ENCODE assay signal across 8 mouse cellular contexts in the genomic region with DNA sequence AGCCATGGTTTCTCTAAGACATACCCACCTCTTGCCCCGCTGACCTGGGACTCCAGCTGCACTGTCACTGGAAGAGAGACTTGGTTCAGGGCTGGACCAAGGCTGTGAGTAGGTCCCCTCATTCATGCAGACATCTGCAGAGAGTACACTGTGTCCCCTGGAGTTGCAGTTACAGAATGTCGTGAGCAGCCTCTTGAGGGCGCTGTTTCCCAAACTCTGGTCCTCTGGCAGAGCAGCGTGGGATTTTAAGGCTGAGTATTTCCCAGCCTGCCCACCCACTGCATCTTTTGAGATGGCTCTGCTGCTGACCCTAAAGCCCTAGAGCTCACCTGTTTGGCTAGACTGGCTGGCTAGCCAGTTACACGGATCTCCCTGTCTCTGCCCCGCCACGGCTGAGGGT. TPM values are rescaled to one million over a fixed set of nuclear protein-coding genes. Genes with fewer than 3 reads are reported as not detected.
DNase-seq lines count a peak whose midpoint lies in the region; ATAC-seq and TF ChIP-seq lines count a peak whose summit lies in the region.
"Had no signal": no experiment of that assay in that cellular context is flagged by ENCODE, and none has a peak within 500 bp of the region (broad histone marks: within the 10 kb centered on the region; RNA-seq: fewer than 3 reads in every experiment).

No protein-coding gene starts in this region.

- H3K4me3 ChIP-seq in layer of hippocampus, adult 2 months, result no peak overlapping the region
- no peak overlapping the region for H3K4me3 ChIP-seq in MEL (ENCODE audit: control insufficient read depth in 1 of 2, insufficient read depth in 1 of 2, low read depth in 2 of 2, low read length in 2 of 2)
- H3K4me3 ChIP-seq in midbrain, embryonic 14.5 days (replicated peaks; ENCODE audit: low read depth, low read length), result no peak overlapping the region
- H3K4me3 ChIP-seq in midbrain, embryonic 13.5 days (replicated peaks), result no peak overlapping the region
- H3K4me3 ChIP-seq: stomach, embryonic 15.5 days had no signal

- no peak for ATAC-seq in midbrain, embryonic 14.5 days (ENCODE audit: low FRiP score, low TSS enrichment)
- ATAC-seq in midbrain, embryonic 13.5 days, result no peak

- no peak for TF ChIP-seq EP300 in MEL (IDR thresholded peaks at IDR 0.05; ENCODE audit: low read depth in 1 of 2, low read length in 2 of 2)

- peaks cover 0 to 6% of the 10 kb centered on the region in 2 experiments; a peak in 2 of 4 replicates for H3K36me3 ChIP-seq in MEL (ENCODE audit: control insufficient read depth in 1 of 2, insufficient read depth in 2 of 2, low read length in 2 of 2)
- peaks cover 14% of the 10 kb centered on the region for H3K36me3 ChIP-seq in splenic B cell, adult 2 months (ENCODE audit: control insufficient read depth, insufficient read depth, low read length, poor library complexity, severe bottlenecking)
- no peaks in the 10 kb centered on the region for H3K36me3 ChIP-seq in midbrain, embryonic 14.5 days (ENCODE audit: control insufficient read depth, insufficient read depth, low read length)
- no peaks in the 10 kb centered on the region for H3K36me3 ChIP-seq in midbrain, embryonic 13.5 days
- H3K36me3 ChIP-seq: stomach, embryonic 15.5 days had no signal

- TF ChIP-seq POLR2A in MEL (IDR thresholded peaks at IDR 0.05; ENCODE audit: control insufficient read depth in 1 of 2, insufficient read depth in 1 of 2, low read depth in 1 of 2, low read length in 2 of 2, poor library complexity in 1 of 2), result no peak

- DNase-seq in layer of hippocampus, adult 2 months (ENCODE audit: low spot score in 2 of 2), result no peak
- DNase-seq in layer of hippocampus, adult 8-10 months (ENCODE audit: low spot score in 2 of 2), result no peak
- DNase-seq in MEL (ENCODE audit: low read depth, low spot score), result peak; percentile 74
- DNase-seq in embryo, embryonic 10.5 days (ENCODE audit: low spot score), result peak; percentile 46
- peak; percentile 83 for DNase-seq in splenic B cell, adult 2 months (ENCODE audit: low read depth, low spot score)
- DNase-seq in midbrain, embryonic 14.5 days, result no peak

- no peaks in the 10 kb centered on the region; the same call in 1 of the 2 replicates for H3K79me2 ChIP-seq in MEL (ENCODE audit: control insufficient read depth, insufficient read depth, low read length, poor library complexity)

- no peak overlapping the region for H3K4me2 ChIP-seq in midbrain, embryonic 14.5 days (ENCODE audit: low read length)
- H3K4me2 ChIP-seq in midbrain, embryonic 13.5 days (replicated peaks), result no peak overlapping the region
- H3K4me2 ChIP-seq: stomach, embryonic 15.5 days had no signal

- no peak overlapping the region for H3K27ac ChIP-seq in layer of hippocampus, adult 2 months
- H3K27ac ChIP-seq in MEL (ENCODE audit: control insufficient read depth, low read depth, low read length), result no peak overlapping the region
- no peak overlapping the region for H3K27ac ChIP-seq in midbrain, embryonic 14.5 days (replicated peaks; ENCODE audit: low read depth, low read length)
- no peak overlapping the region for H3K27ac ChIP-seq in midbrain, embryonic 13.5 days
- H3K27ac ChIP-seq: stomach, embryonic 15.5 days had no signal

- H3K9ac ChIP-seq in MEL (ENCODE audit: control insufficient read depth, low read depth, low read length, poor library complexity, severe bottlenecking), result no peak overlapping the region
- H3K9ac ChIP-seq in midbrain, embryonic 14.5 days (replicated peaks; ENCODE audit: low read length), result no peak overlapping the region
- no peak overlapping the region for H3K9ac ChIP-seq in midbrain, embryonic 13.5 days (replicated peaks)
- H3K9ac ChIP-seq: stomach, embryonic 15.5 days had no signal

- H3K27me3 ChIP-seq in MEL (ENCODE audit: control insufficient read depth in 1 of 2, insufficient read depth in 2 of 2, low read length in 2 of 2), result no peaks in the 10 kb centered on the region
- H3K27me3 ChIP-seq in splenic B cell, adult 2 months (ENCODE audit: control insufficient read depth, insufficient read depth, low read length, poor library complexity, severe bottlenecking), result no peaks in the 10 kb centered on the region
- H3K27me3 ChIP-seq in midbrain, embryonic 14.5 days (ENCODE audit: control insufficient read depth, insufficient read depth, low read length), result no peaks in the 10 kb centered on the region
- H3K27me3 ChIP-seq in midbrain, embryonic 13.5 days, result no peaks in the 10 kb centered on the region
- H3K27me3 ChIP-seq: stomach, embryonic 15.5 days had no signal

- peaks cover 7 to 24% of the 10 kb centered on the region in 2 experiments for H3K4me1 ChIP-seq in MEL (ENCODE audit: control insufficient read depth in 1 of 2, insufficient read depth in 2 of 2, low read length in 2 of 2)
- H3K4me1 ChIP-seq in midbrain, embryonic 14.5 days (ENCODE audit: control insufficient read depth, insufficient read depth, low read length), result no peaks in the 10 kb centered on the region
- no peaks in the 10 kb centered on the region for H3K4me1 ChIP-seq in midbrain, embryonic 13.5 days (replicated peaks)
- H3K4me1 ChIP-seq: stomach, embryonic 15.5 days had no signal

- peak; percentile 50 for TF ChIP-seq RAD21 in MEL (IDR thresholded peaks at IDR 0.05; ENCODE audit: low read depth, low read length)

- WGBS in midbrain, embryonic 14.5 days, result 51% methylated on average over 7 of the region's 7 CpGs
- WGBS in midbrain, embryonic 13.5 days, result 49% methylated on average over 7 of the region's 7 CpGs

- peak; percentile 65 for TF ChIP-seq CTCF in layer of hippocampus, adult 2 months (conservative IDR thresholded peaks at IDR 0.05)
- TF ChIP-seq CTCF in MEL (IDR thresholded peaks at IDR 0.05 in 2 of 3, conservative IDR thresholded peaks at IDR 0.05 in 1 of 3; ENCODE audit: control insufficient read depth in 1 of 3, insufficient read depth in 1 of 3, low read depth in 2 of 3, low read length in 3 of 3, poor library complexity in 1 of 3, severe bottlenecking in 1 of 3), result peak; percentile 70 to 78 (median 76)

- H3K9me3 ChIP-seq in MEL (replicated peaks; ENCODE audit: insufficient read depth, low read length), result no peaks in the 10 kb centered on the region
- no peaks in the 10 kb centered on the region for H3K9me3 ChIP-seq in midbrain, embryonic 14.5 days (ENCODE audit: control insufficient read depth, low read length)
- no peaks in the 10 kb centered on the region for H3K9me3 ChIP-seq in midbrain, embryonic 13.5 days
- H3K9me3 ChIP-seq: stomach, embryonic 15.5 days had no signal

TF ChIP-seq in MEL, 35 proteins besides CTCF, POLR2A, EP300 and RAD21 (continues in another document):
- TF ChIP-seq MYB (IDR thresholded peaks at IDR 0.05; ENCODE audit: low read depth, low read length) (no peak), MAX (IDR thresholded peaks at IDR 0.05; ENCODE audit: low read length) (no peak), HCFC1 (IDR thresholded peaks at IDR 0.05; ENCODE audit: low read depth, low read length) (0 out of 2 replicates have a peak, but pooled peaks have one; percentile 23), MAFK (IDR thresholded peaks at IDR 0.05; ENCODE audit: borderline replicate concordance, low read depth, low read length) (no peak), TCF12 (IDR thresholded peaks at IDR 0.05; ENCODE audit: low read depth, low read length) (no peak)

RNA-seq across cellular contexts. Expression of gene H2-Oa, which starts 1.2 kb away (rescaled TPM):
- total RNA-seq in layer of hippocampus, adult 2 months (2021), result under 1 TPM in 1 of 2 experiments, not detected in 1; 0.44 TPM
- total RNA-seq in layer of hippocampus, adult 8-10 months (2022), result 1 to 10 TPM in 2 of 4 experiments, not detected in 2; 2.6 to 3.6 TPM
- 2.2 and 2.6 TPM in 2 replicates for total RNA-seq in MEL (2012; rRNA removed)
- polyA plus RNA-seq in MEL (2012; ENCODE audit: insufficient read depth in 1 of 2, insufficient read length in 2 of 2, low read depth in 1 of 2, low replicate concordance in 2 of 2, missing spikeins in 1 of 2), result 1 to 10 TPM in 1 of 2 experiments, not detected in 1; 3.9 TPM
- not detected in 2 replicates for polyA plus RNA-seq in midbrain, embryonic 14.5 days (2014; fragmentation: Nextera tagmentation; extraction: Ambion mirVana)
- not detected in 2 replicates for polyA plus RNA-seq in midbrain, embryonic 13.5 days (2015; fragmentation: Nextera tagmentation; extraction: Ambion mirVana)

RNA-seq across cellular contexts. Expression of gene H2-DMa, which starts 28.4 kb away (rescaled TPM):
- total RNA-seq in layer of hippocampus, adult 2 months (2021), result 10 to 100 TPM; 26.2 to 33.1 TPM
- total RNA-seq in layer of hippocampus, adult 8-10 months (2022), result 10 to 100 TPM; 31.5 to 37.7 (median 34.2) TPM
- 26.1 and 38.3 TPM in 2 replicates for total RNA-seq in MEL (2012; rRNA removed)
- polyA plus RNA-seq in MEL (2012; ENCODE audit: insufficient read depth in 1 of 2, insufficient read length in 2 of 2, low read depth in 1 of 2, low replicate concordance in 2 of 2, missing spikeins in 1 of 2), result 10 to 100 TPM in 1 of 2 experiments, not detected in 1; 38.7 TPM
- polyA plus RNA-seq in midbrain, embryonic 14.5 days (2014; fragmentation: Nextera tagmentation; extraction: Ambion mirVana), result 16.7 and 20.4 TPM in 2 replicates
- polyA plus RNA-seq in midbrain, embryonic 13.5 days (2015; fragmentation: Nextera tagmentation; extraction: Ambion mirVana), result 13.1 and 15.3 TPM in 2 replicates

RNA-seq across cellular contexts. Expression of gene Brd2, which starts 31.5 kb away (rescaled TPM):
- total RNA-seq in layer of hippocampus, adult 2 months (2021), result 100 to 1,000 TPM; 196 to 200 TPM
- total RNA-seq in layer of hippocampus, adult 8-10 months (2022), result 100 to 1,000 TPM; 190 to 204 (median 197) TPM
- 97.2 and 99.5 TPM in 2 replicates for total RNA-seq in MEL (2012; rRNA removed)
- polyA plus RNA-seq in MEL (2012; ENCODE audit: insufficient read depth in 1 of 2, insufficient read length in 2 of 2, low read depth in 1 of 2, low replicate concordance in 2 of 2, missing spikeins in 1 of 2), result 100 to 1,000 TPM; 189 to 252 TPM
- polyA plus RNA-seq in midbrain, embryonic 14.5 days (2014; fragmentation: Nextera tagmentation; extraction: Ambion mirVana), result 160 and 171 TPM in 2 replicates
- 128 and 147 TPM in 2 replicates for polyA plus RNA-seq in midbrain, embryonic 13.5 days (2015; fragmentation: Nextera tagmentation; extraction: Ambion mirVana)

RNA-seq across cellular contexts. Expression of gene Col11a2, which starts 51.7 kb away (rescaled TPM):
- 10 to 100 TPM; 18.9 to 23.1 TPM for total RNA-seq in layer of hippocampus, adult 2 months (2021)
- 10 to 100 TPM; 22.6 to 30.2 (median 27.5) TPM for total RNA-seq in layer of hippocampus, adult 8-10 months (2022)
- total RNA-seq in MEL (2012; rRNA removed), result 4.6 and 4.8 TPM in 2 replicates
- 10 to 100 TPM in 1 of 2 experiments, not detected in 1; 14.5 TPM for polyA plus RNA-seq in MEL (2012; ENCODE audit: insufficient read depth in 1 of 2, insufficient read length in 2 of 2, low read depth in 1 of 2, low replicate concordance in 2 of 2, missing spikeins in 1 of 2)
- polyA plus RNA-seq in midbrain, embryonic 14.5 days (2014; fragmentation: Nextera tagmentation; extraction: Ambion mirVana), result 2.4 and 2.9 TPM in 2 replicates
- polyA plus RNA-seq in midbrain, embryonic 13.5 days (2015; fragmentation: Nextera tagmentation; extraction: Ambion mirVana), result 2.1 and 2.5 TPM in 2 replicates

RNA-seq across cellular contexts. Expression of gene H2-DMb2, which starts 52.2 kb away (rescaled TPM):
- under 1 TPM; 0.77 to 0.96 TPM for total RNA-seq in layer of hippocampus, adult 2 months (2021)
- total RNA-seq in layer of hippocampus, adult 8-10 months (2022), result 1 to 10 TPM in 2 of 4 experiments, under 1 TPM in 2; 0.51 to 3.5 (median 2.1) TPM
- total RNA-seq in MEL (2012; rRNA removed), result 0.77 and 0.82 TPM in 2 replicates
- polyA plus RNA-seq in MEL (2012; ENCODE audit: insufficient read depth in 1 of 2, insufficient read length in 2 of 2, low read depth in 1 of 2, low replicate concordance in 2 of 2, missing spikeins in 1 of 2), result 1 to 10 TPM in 1 of 2 experiments, not detected in 1; 1.5 TPM
- polyA plus RNA-seq in midbrain, embryonic 14.5 days (2014; fragmentation: Nextera tagmentation; extraction: Ambion mirVana), result 0.15 and 0.18 TPM in 2 replicates
- polyA plus RNA-seq in midbrain, embryonic 13.5 days (2015; fragmentation: Nextera tagmentation; extraction: Ambion mirVana), result 0.14 and 0.32 TPM in 2 replicates

Comparison
In these comparisons a context has a peak if more than half of its experiments do, and no peak if none do; other contexts are left out.
1. DNase-seq: peak in MEL (single experiment), embryo, embryonic 10.5 days (single experiment) and splenic B cell, adult 2 months (single experiment); none in layer of hippocampus, adult 2 months (0 of 2), layer of hippocampus, adult 8-10 months (0 of 2) and midbrain, embryonic 14.5 days (single experiment).